Mouse (Mus musculus): ENCODE data around the gene Zbtb40. TPM values are rescaled to one million over a fixed set of nuclear protein-coding genes. Genes with fewer than 3 reads are reported as not detected.

Gene Zbtb40
- total and polyA plus RNA-seq, 3 experiments, result 2.7 to 7.1 (median 6.7) TPM

DNA sequence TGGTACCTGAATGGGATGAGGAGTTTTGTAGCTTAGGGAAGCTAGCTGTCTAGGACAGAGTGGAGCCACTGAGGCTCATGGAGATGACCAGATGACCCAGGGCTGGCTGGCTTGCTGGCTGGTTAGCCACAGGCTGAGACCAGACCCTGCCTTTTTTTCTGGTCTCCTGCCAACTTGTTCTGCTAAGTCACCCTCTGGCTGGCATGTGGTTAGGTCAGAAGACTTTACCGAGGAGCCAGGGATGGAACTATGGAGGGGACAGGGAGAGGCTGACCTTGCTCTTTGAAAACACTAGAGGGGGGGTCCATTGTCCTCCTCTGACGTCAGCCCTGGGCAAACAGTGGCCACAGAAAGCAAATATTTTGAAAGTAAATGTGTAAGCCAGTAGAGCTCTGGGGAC is 28.6 kb upstream of the Zbtb40 start:
- Histone ChIP-seq H3K4me1 (ENCODE audit: control insufficient read depth in 1 of 2, insufficient read depth in 2 of 2) (no peaks in the 10 kb centered on the region), H3K27ac (ENCODE audit: insufficient read depth, low read depth) (no peak overlapping the region), H3K9me3 (replicated peaks; ENCODE audit: low read length) (no peaks in the 10 kb centered on the region), H3K36me3 (replicated peaks in 1 of 2; ENCODE audit: control insufficient read depth in 1 of 2, insufficient read depth in 1 of 2, low read length in 1 of 2) (no peaks in the 10 kb centered on the region), H3K9ac (ENCODE audit: insufficient read depth, low read depth) (no peak overlapping the region), H3K4me2 (ENCODE audit: insufficient read depth, low read depth, poor library complexity, severe bottlenecking) (no peak overlapping the region), H3K27me3 (replicated peaks) (peaks cover 77% of the 10 kb centered on the region), H3K79me2 (replicated peaks; ENCODE audit: control insufficient read depth, extremely low read depth, insufficient read depth, poor library complexity, severe bottlenecking) (no peaks in the 10 kb centered on the region), H3K4me3 (replicated peaks in 1 of 3; ENCODE audit: low read depth in 2 of 3, low read length in 2 of 3, poor library complexity in 1 of 3) (no peak overlapping the region)
- in situ Hi-C loops (cut with MboI; ENCODE audit: low pct_ligation_motif_present, low pct_unique_long_range_greater_than_20kb, low sequenced_read_pairs), result loop anchor here (25.0 kb wide), 1 partner anchor 360 kb away; the partner anchor contains the start of gene Cela3b
- DNase-seq (ENCODE audit: extremely low read depth), result no peak
- dilution Hi-C loops (cut with MboI; ENCODE audit: extremely low pct_ligation_motif_present, extremely low pct_unique_long_range_greater_than_20kb, low sequenced_read_pairs), result no loop called here
- no peak for TF ChIP-seq MAFK (IDR thresholded peaks at IDR 0.05; ENCODE audit: insufficient replicate concordance, low read length)
- no peak for TF ChIP-seq CHD1 (IDR thresholded peaks at IDR 0.05; ENCODE audit: low read depth, low read length)
- no peak for TF ChIP-seq USF1 (IDR thresholded peaks at IDR 0.05; ENCODE audit: low read depth, low read length)
- no peak for TF ChIP-seq EP300 (IDR thresholded peaks at IDR 0.05; ENCODE audit: low read length)
- TF ChIP-seq ZKSCAN1 (IDR thresholded peaks at IDR 0.05; ENCODE audit: borderline replicate concordance, low read depth, low read length), result no peak
- TF ChIP-seq ELF1 (IDR thresholded peaks at IDR 0.05; ENCODE audit: low read depth, low read length), result no peak
- no peak for TF ChIP-seq JUND (conservative IDR thresholded peaks at IDR 0.05; ENCODE audit: low read depth, low read length)
- no peak for TF ChIP-seq ZC3H11A (IDR thresholded peaks at IDR 0.05; ENCODE audit: low read depth, low read length)
- no peak for TF ChIP-seq BHLHE40 (IDR thresholded peaks at IDR 0.05; ENCODE audit: low read depth, low read length)
- no peak for TF ChIP-seq TBP (conservative IDR thresholded peaks at IDR 0.05; ENCODE audit: low read depth, low read length)
- TF ChIP-seq CHD2 (IDR thresholded peaks at IDR 0.05; ENCODE audit: low read length), result no peak
- no peak for TF ChIP-seq NELFE (IDR thresholded peaks at IDR 0.05; ENCODE audit: low read depth, low read length)

DNA sequence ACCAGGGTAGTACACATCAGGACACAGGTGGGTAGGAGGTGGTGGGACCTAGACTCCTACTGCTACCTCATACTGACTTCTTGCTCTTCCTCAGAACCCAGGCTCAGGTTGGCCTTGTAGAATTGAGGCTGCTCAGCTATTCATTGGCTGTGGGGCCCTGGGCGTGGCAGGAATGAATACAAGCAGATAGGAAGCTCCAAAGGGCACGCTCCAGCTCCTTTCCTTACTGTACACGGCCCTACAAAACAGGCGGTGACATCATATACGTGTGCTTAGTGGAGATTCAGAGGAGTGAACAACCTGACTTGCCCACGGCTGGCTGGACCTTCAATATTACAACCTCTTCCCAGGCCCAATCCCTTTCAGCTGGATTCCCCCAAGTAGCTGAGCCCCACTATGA is 22.6 kb upstream of the Zbtb40 start:
- in situ Hi-C loops (cut with MboI; ENCODE audit: low pct_ligation_motif_present, low pct_unique_long_range_greater_than_20kb, low sequenced_read_pairs), result loop anchor here (5.0 kb wide), 1 partner anchor 179 kb away; the partner anchor contains the start of gene C1qc
- TF ChIP-seq PAX5 (IDR thresholded peaks at IDR 0.05; ENCODE audit: low read length) (no peak), UBTF (IDR thresholded peaks at IDR 0.05; ENCODE audit: low read depth, low read length) (no peak), CHD2 (IDR thresholded peaks at IDR 0.05; ENCODE audit: low read length) (no peak), NELFE (IDR thresholded peaks at IDR 0.05; ENCODE audit: low read depth, low read length) (no peak), ZNF384 (IDR thresholded peaks at IDR 0.05; ENCODE audit: low read depth, low read length) (no peak), MXI1 (IDR thresholded peaks at IDR 0.05; ENCODE audit: low read depth, low read length) (no peak), SIN3A (IDR thresholded peaks at IDR 0.05; ENCODE audit: low read length) (no peak), IRF4 (IDR thresholded peaks at IDR 0.05; ENCODE audit: low read depth, low read length) (no peak), GABPA (IDR thresholded peaks at IDR 0.05; ENCODE audit: insufficient replicate concordance, low read depth, low read length) (no peak), RAD21 (IDR thresholded peaks at IDR 0.05; ENCODE audit: low read depth, low read length) (no peak), POLR2AphosphoS2 (IDR thresholded peaks at IDR 0.05; ENCODE audit: low read depth, low read length) (no peak), RCOR1 (conservative IDR thresholded peaks at IDR 0.05; ENCODE audit: low read depth, low read length) (no peak), USF2 (conservative IDR thresholded peaks at IDR 0.05; ENCODE audit: low read depth, low read length) (no peak)

More for the DNA sequence above, 22.6 kb upstream of the Zbtb40 start:
- Histone ChIP-seq H3K4me1 (ENCODE audit: control insufficient read depth in 1 of 2, insufficient read depth in 2 of 2) (peaks cover 6 to 7% of the 10 kb centered on the region in 2 experiments; a peak in 3 of 4 replicates), H3K79me2 (replicated peaks; ENCODE audit: control insufficient read depth, extremely low read depth, insufficient read depth, poor library complexity, severe bottlenecking) (no peaks in the 10 kb centered on the region), H3K9ac (ENCODE audit: insufficient read depth, low read depth) (no peak overlapping the region), H3K4me3 (replicated peaks in 1 of 3; ENCODE audit: low read depth in 2 of 3, low read length in 2 of 3, poor library complexity in 1 of 3) (no peak overlapping the region), H3K9me3 (replicated peaks; ENCODE audit: low read length) (no peaks in the 10 kb centered on the region), H3K27ac (ENCODE audit: insufficient read depth, low read depth) (no peak overlapping the region), H3K27me3 (replicated peaks) (peaks cover 53% of the 10 kb centered on the region), H3K4me2 (ENCODE audit: insufficient read depth, low read depth, poor library complexity, severe bottlenecking) (no peak overlapping the region), H3K36me3 (replicated peaks in 1 of 2; ENCODE audit: control insufficient read depth in 1 of 2, insufficient read depth in 1 of 2, low read length in 1 of 2) (no peaks in the 10 kb centered on the region)
- dilution Hi-C loops (cut with MboI; ENCODE audit: extremely low pct_ligation_motif_present, extremely low pct_unique_long_range_greater_than_20kb, low sequenced_read_pairs), result no loop called here
- DNase-seq (ENCODE audit: extremely low read depth), result no peak

Data from CH12.LX (cell line).